ENCODE assay signal across 16 mouse cellular contexts in the genomic region with DNA sequence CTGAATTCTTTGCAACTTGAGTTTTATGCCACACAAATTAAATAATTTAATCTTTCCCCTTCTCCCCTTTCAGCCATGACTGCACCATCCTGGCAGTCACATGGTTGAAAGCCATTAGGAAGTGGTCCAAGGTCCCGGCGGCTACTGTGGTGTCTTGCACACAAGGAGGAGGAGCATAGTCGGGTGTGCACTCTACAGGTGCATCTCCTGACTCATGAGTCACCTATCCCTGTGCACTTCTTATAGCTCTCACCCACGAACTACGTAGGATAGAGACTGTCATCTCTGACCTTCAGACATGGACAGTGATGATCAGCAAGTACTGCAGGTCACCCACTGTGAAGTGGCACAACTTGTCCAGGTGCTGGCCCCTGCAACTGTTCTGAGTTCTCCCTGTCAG.
"Had no signal": no experiment of that assay in that cellular context is flagged by ENCODE, and none has a peak within 500 bp of the region (broad histone marks: within the 10 kb centered on the region; RNA-seq: fewer than 3 reads in every experiment).

No protein-coding gene starts in this region.

- H3K4me2 ChIP-seq: neural tube, embryonic 13.5 days; neural tube, embryonic 15.5 days; stomach, embryonic 15.5 days had no signal

- H3K36me3 ChIP-seq: neural tube, embryonic 13.5 days; neural tube, embryonic 15.5 days; stomach, embryonic 15.5 days had no signal

- H3K27me3 ChIP-seq: neural tube, embryonic 13.5 days; neural tube, embryonic 15.5 days; stomach, embryonic 15.5 days had no signal

- H3K27ac ChIP-seq: neural tube, embryonic 13.5 days; neural tube, embryonic 15.5 days; stomach, embryonic 15.5 days; stomach, postnatal 0 days had no signal

- H3K9ac ChIP-seq: neural tube, embryonic 13.5 days; neural tube, embryonic 15.5 days; stomach, embryonic 15.5 days had no signal

- H3K4me3 ChIP-seq: neural tube, embryonic 13.5 days; neural tube, embryonic 15.5 days; stomach, embryonic 15.5 days had no signal

- H3K4me1 ChIP-seq: neural tube, embryonic 15.5 days; stomach, embryonic 15.5 days had no signal

- DNase-seq: retina, postnatal 1 day; right cerebral cortex, adult 18-20 months; right cerebral cortex, postnatal 14 days; right cerebral cortex, postnatal 25 days; right cerebral cortex, postnatal 4 days; spleen, adult 18-20 months; thymus, adult 18-20 months; thymus, adult 2 months; thymus, postnatal 14 days; thymus, postnatal 25 days; thymus, postnatal 36 days; thymus, postnatal 4 days had no signal

- H3K9me3 ChIP-seq: neural tube, embryonic 13.5 days; neural tube, embryonic 15.5 days; stomach, embryonic 15.5 days had no signal
